Mouse (Mus musculus) CH12.LX (cell line): ENCODE results near the gene Mocs1. TPM values are rescaled to one million over a fixed set of nuclear protein-coding genes. Genes with fewer than 3 reads are reported as not detected.

Source experiments
- DNase-seq: peaks from one replicate; pipeline ENCODE4 v3.0.0-alpha.2; 2013; ENCODE audit errors: extremely low read depth
- H3K27ac ChIP-seq: 2 replicates; pipeline ENCODE4 v1.5.1; 2012; ENCODE audit warnings: low read depth, mild to moderate bottlenecking, control low read depth, moderate library complexity; ENCODE audit not compliant: insufficient read depth
- H3K27me3 ChIP-seq: replicated peaks from 2 replicates; pipeline ENCODE3; 2012; ENCODE audit warnings: inconsistent platforms
- H3K36me3 ChIP-seq, 2 experiments: replicated peaks in 1 of 2; 2 replicates each; pipeline versions ENCODE3 to v1.6.1; 2012; ENCODE audit warnings: inconsistent platforms in 1 of 2, low read length in 1 of 2, mild to moderate bottlenecking in 1 of 2, mixed read lengths in 1 of 2, moderate library complexity in 1 of 2; ENCODE audit not compliant: control insufficient read depth in 1 of 2, insufficient read depth in 1 of 2
- H3K4me1 ChIP-seq, 2 experiments: 2 replicates each; pipeline ENCODE4 v1.6.1; 2012; ENCODE audit warnings: inconsistent platforms in 1 of 2, moderate library complexity in 1 of 2; ENCODE audit not compliant: insufficient read depth in 2 of 2, control insufficient read depth in 1 of 2
- H3K4me2 ChIP-seq: 2 replicates; pipeline ENCODE4 v1.6.1; 2012; ENCODE audit warnings: low read depth, mild to moderate bottlenecking, control low read depth; ENCODE audit not compliant: poor library complexity, insufficient read depth, severe bottlenecking
- H3K4me3 ChIP-seq, 3 experiments: fragments of 150-350 bp in 1 of 3; sonication (generic) in 1 of 3; replicated peaks in 1 of 3; 2 replicates each; pipeline versions ENCODE3 to v1.5.1; 2011 to 2012; ENCODE audit warnings: low read depth in 2 of 3, low read length in 2 of 3, mild to moderate bottlenecking in 2 of 3, moderate library complexity in 2 of 3, control low read depth in 1 of 3, improper control_type of control experiment in 1 of 3, inconsistent platforms in 1 of 3, mixed read lengths in 1 of 3; ENCODE audit not compliant: poor library complexity in 1 of 3
- H3K79me2 ChIP-seq: replicated peaks from 2 replicates; pipeline ENCODE4 v1.6.1; 2012; ENCODE audit warnings: mild to moderate bottlenecking, moderate library complexity; ENCODE audit not compliant: control insufficient read depth, poor library complexity, insufficient read depth, severe bottlenecking; ENCODE audit errors: extremely low read depth
- H3K9ac ChIP-seq: 2 replicates; pipeline ENCODE4 v1.6.1; 2012; ENCODE audit warnings: low read depth, mild to moderate bottlenecking, control low read depth, moderate library complexity; ENCODE audit not compliant: insufficient read depth
- H3K9me3 ChIP-seq: replicated peaks from 2 replicates; pipeline ENCODE3; 2012; ENCODE audit warnings: low read length, inconsistent platforms, mixed read lengths
- CTCF ChIP-seq, 2 experiments: IDR thresholded peaks in 1 of 2; conservative IDR thresholded peaks in 1 of 2; 2 replicates each; pipeline ENCODE4 v1.5.1; 2011 to 2012; ENCODE audit warnings: low read depth in 2 of 2, low read length in 2 of 2, improper control_type of control experiment in 1 of 2, inconsistent platforms in 1 of 2, mild to moderate bottlenecking in 1 of 2, moderate library complexity in 1 of 2
- EP300 ChIP-seq: IDR thresholded peaks from 2 replicates; pipeline ENCODE4 v1.6.1; 2011; ENCODE audit warnings: low read length, improper control_type of control experiment
- HCFC1 ChIP-seq: IDR thresholded peaks from 2 replicates; pipeline ENCODE4 v1.6.1; 2012; ENCODE audit warnings: low read depth, mild to moderate bottlenecking, inconsistent platforms, low read length, improper control_type of control experiment
- KAT2A ChIP-seq: IDR thresholded peaks from 2 replicates; pipeline ENCODE4 v1.6.1; 2012; ENCODE audit warnings: low read length, improper control_type of control experiment, inconsistent platforms; ENCODE audit not compliant: insufficient replicate concordance
- MAX ChIP-seq: IDR thresholded peaks from 2 replicates; pipeline ENCODE4 v1.6.1; 2011; ENCODE audit warnings: low read length, improper control_type of control experiment
- MXI1 ChIP-seq: IDR thresholded peaks from 2 replicates; pipeline ENCODE4 v1.6.1; 2011; ENCODE audit warnings: mild to moderate bottlenecking, low read depth, low read length, improper control_type of control experiment
- MYC ChIP-seq: IDR thresholded peaks from 2 replicates; pipeline ENCODE4 v1.6.1; 2011; ENCODE audit warnings: low read depth, mild to moderate bottlenecking, improper control_type of control experiment, low read length
- NELFE ChIP-seq: IDR thresholded peaks from 2 replicates; pipeline ENCODE4 v1.6.1; 2011; ENCODE audit warnings: low read depth, low read length, improper control_type of control experiment
- NRF1 ChIP-seq: IDR thresholded peaks from 2 replicates; pipeline ENCODE4 v1.6.1; 2014; ENCODE audit warnings: low read depth, mild to moderate bottlenecking, inconsistent platforms, low read length, improper control_type of control experiment, moderate library complexity
- POLR2A ChIP-seq: IDR thresholded peaks from 2 replicates; pipeline ENCODE4 v1.6.1; 2011; ENCODE audit warnings: low read depth, mild to moderate bottlenecking, improper control_type of control experiment, low read length
- POLR2AphosphoS2 ChIP-seq: IDR thresholded peaks from 2 replicates; pipeline ENCODE4 v1.6.1; 2011; ENCODE audit warnings: low read depth, low read length, improper control_type of control experiment
- RAD21 ChIP-seq: IDR thresholded peaks from 2 replicates; pipeline ENCODE4 v1.6.1; 2011; ENCODE audit warnings: low read depth, mild to moderate bottlenecking, low read length, improper control_type of control experiment, moderate library complexity
- RCOR1 ChIP-seq: conservative IDR thresholded peaks from 2 replicates; pipeline ENCODE4 v1.6.1; 2012; ENCODE audit warnings: low read depth, mild to moderate bottlenecking, inconsistent platforms, low read length, improper control_type of control experiment
- SMC3 ChIP-seq: IDR thresholded peaks from 2 replicates; pipeline ENCODE4 v1.6.1; 2011; ENCODE audit warnings: low read depth, low read length, improper control_type of control experiment
- TBP ChIP-seq: conservative IDR thresholded peaks from 2 replicates; pipeline ENCODE4 v1.6.1; 2011; ENCODE audit warnings: low read depth, low read length, improper control_type of control experiment
- USF1 ChIP-seq: IDR thresholded peaks from 2 replicates; pipeline ENCODE4 v1.6.1; 2014; ENCODE audit warnings: low read depth, mild to moderate bottlenecking, inconsistent platforms, low read length, improper control_type of control experiment
- USF2 ChIP-seq: conservative IDR thresholded peaks from 2 replicates; pipeline ENCODE4 v1.6.1; 2011; ENCODE audit warnings: low read depth, low read length, improper control_type of control experiment
- ZC3H11A ChIP-seq: IDR thresholded peaks from 2 replicates; pipeline ENCODE4 v1.6.1; 2012; ENCODE audit warnings: low read depth, mild to moderate bottlenecking, inconsistent platforms, low read length, improper control_type of control experiment
- ZKSCAN1 ChIP-seq: IDR thresholded peaks from 2 replicates; pipeline ENCODE4 v1.6.1; 2012; ENCODE audit warnings: low read depth, inconsistent platforms, low read length, improper control_type of control experiment, borderline replicate concordance
- ZNF384 ChIP-seq: IDR thresholded peaks from 2 replicates; pipeline ENCODE4 v1.6.1; 2012; ENCODE audit warnings: low read depth, low read length, improper control_type of control experiment, inconsistent platforms
- dilution Hi-C: fragments of 300-500 bp; cut with MboI; formaldehyde crosslinking; loops from 2 replicates; pipeline ENCODE4 v1.14.3; 2020; ENCODE audit warnings: low sequenced_read_pairs; ENCODE audit not compliant: extremely low pct_unique_long_range_greater_than_20kb, extremely low pct_ligation_motif_present
- in situ Hi-C: fragments of 300-500 bp; cut with MboI; formaldehyde crosslinking; loops from 3 replicates; pipeline ENCODE4 v1.14.3; 2019; ENCODE audit warnings: low sequenced_read_pairs, low pct_ligation_motif_present, low pct_unique_long_range_greater_than_20kb, mixed read lengths
- polyA plus RNA-seq: library from polyadenylated mRNA; unstranded; fragments of >175 nt; gene quantifications from 2 replicates; pipeline ENCODE4 v1.2.1, GENCODE M21; 2012; ENCODE audit warnings: low read depth; ENCODE audit not compliant: insufficient read length
- total RNA-seq, 2 experiments: library from RNA; depleted of rRNA; stranded (reverse); fragments of 300-350 nt in 1 of 2; fragments of >200 nt in 1 of 2; gene quantifications; 2 replicates each; pipeline ENCODE4 v1.2.3; 2012 to 2014

The Mocs1 gene
- total and polyA plus RNA-seq, 3 experiments: 3.7 to 8.8 (median 7.3) TPM

DNA sequence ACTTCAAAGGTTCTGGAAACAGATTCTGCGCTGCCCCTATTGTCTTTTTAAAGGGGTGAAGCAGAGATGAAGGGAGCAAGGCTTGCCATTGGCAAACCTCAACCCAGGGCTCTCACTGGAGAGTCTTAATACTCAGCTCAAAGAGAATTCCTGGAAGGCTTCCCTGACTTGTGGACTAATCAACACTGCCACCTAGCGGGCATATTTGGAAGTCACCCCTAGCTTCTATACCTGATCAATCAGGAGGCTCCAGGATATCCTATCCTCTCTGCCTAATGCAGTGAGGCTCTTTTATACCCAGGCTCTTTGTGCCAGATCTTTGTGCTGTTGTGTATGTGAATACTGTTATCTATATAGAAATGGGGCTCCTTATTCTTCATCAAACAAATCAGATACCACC, 28.0 kb upstream of the Mocs1 start:
- no peaks in the 10 kb centered on the region for H3K4me1 ChIP-seq
- no peaks in the 10 kb centered on the region for H3K79me2 ChIP-seq
- peak; percentile 61 for DNase-seq
- H3K27ac ChIP-seq: no peak overlapping the region
- dilution Hi-C loops (no loop called here), in situ Hi-C loops (loop anchor here (25.0 kb wide), 1 partner anchor 938 kb away; the partner anchor contains the start of genes Tspo2 and Unc5cl)
- no peak overlapping the region for H3K9ac ChIP-seq
- TF ChIP-seq RAD21 (peak; percentile 80), USF1 (no peak), SMC3 (peak; percentile 65), CTCF (conservative IDR thresholded peaks at IDR 0.05 in 1 of 2, IDR thresholded peaks at IDR 0.05 in 1 of 2; ENCODE audit: low read depth in 2 of 2, low read length in 2 of 2) (peak; percentile 81 to 86)
- no peak overlapping the region for H3K4me2 ChIP-seq
- H3K27me3 ChIP-seq: peaks cover 1% of the 10 kb centered on the region
- H3K9me3 ChIP-seq: peaks cover 3% of the 10 kb centered on the region
- no peak overlapping the region for H3K4me3 ChIP-seq
- H3K36me3 ChIP-seq: no peaks in the 10 kb centered on the region

DNA sequence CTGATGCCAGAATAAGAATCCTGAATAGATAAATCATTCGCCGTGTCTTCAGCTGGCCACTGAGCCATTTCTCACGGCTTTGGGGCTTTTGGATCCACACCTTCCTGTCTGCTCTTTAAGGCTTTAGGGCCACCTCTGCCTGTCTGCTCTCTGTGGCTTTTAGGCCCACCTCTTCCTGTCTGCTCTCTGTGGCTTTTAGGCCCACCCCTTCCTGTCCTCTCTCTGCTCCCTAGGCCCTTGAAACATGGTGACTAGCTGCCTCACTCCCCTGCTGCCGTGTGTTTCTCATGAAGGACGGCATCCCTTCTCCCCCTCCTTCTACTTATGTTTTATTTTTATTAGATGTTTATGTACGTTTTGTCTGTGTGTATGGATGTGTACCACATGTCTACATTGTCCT, 25.0 kb upstream of the Mocs1 start:
- in situ Hi-C loops: loop anchor here (25.0 kb wide), 1 partner anchor 941 kb away; the partner anchor contains the start of genes Tspo2 and Unc5cl
- Histone ChIP-seq H3K4me1 (no peaks in the 10 kb centered on the region; a peak in 1 of 4 replicates), H3K79me2 (no peaks in the 10 kb centered on the region), H3K4me3 (no peak overlapping the region), H3K36me3 (no peaks in the 10 kb centered on the region), H3K9me3 (peaks cover 5% of the 10 kb centered on the region), H3K27me3 (peaks cover under 1% of the 10 kb centered on the region), H3K4me2 (no peak overlapping the region), H3K9ac (no peak overlapping the region), H3K27ac (no peak overlapping the region)
- dilution Hi-C loops: no loop called here
- TF ChIP-seq ZNF384 (no peak), ZKSCAN1 (no peak), USF2 (no peak), MAX (no peak), RCOR1 (no peak), HCFC1 (no peak), MXI1 (no peak), ZC3H11A (no peak), SMC3 (no peak), USF1 (no peak), MYC (no peak)
- DNase-seq: peak; percentile 12

GRCm38 (mm10) chr17:49405927-49406326, 22.2 kb upstream of the Mocs1 start:
- in situ Hi-C loops (loop anchor here (25.0 kb wide), 1 partner anchor 944 kb away; the partner anchor contains the start of genes Tspo2 and Unc5cl), dilution Hi-C loops (no loop called here)
- no peaks in the 10 kb centered on the region for H3K79me2 ChIP-seq
- peaks cover 7% of the 10 kb centered on the region for H3K27me3 ChIP-seq
- H3K4me2 ChIP-seq: no peak overlapping the region; the same call in 1 of the 2 replicates
- H3K36me3 ChIP-seq: no peaks in the 10 kb centered on the region
- H3K4me1 ChIP-seq: peaks cover 0 to 2% of the 10 kb centered on the region in 2 experiments; a peak in 1 of 4 replicates
- DNase-seq: peak; percentile 20
- H3K27ac ChIP-seq: no peak overlapping the region
- H3K9me3 ChIP-seq: peaks cover 5% of the 10 kb centered on the region
- TF ChIP-seq ZC3H11A: no peak
- TF ChIP-seq TBP: no peak
- no peak for TF ChIP-seq NRF1
- TF ChIP-seq POLR2A: no peak
- TF ChIP-seq EP300: no peak
- TF ChIP-seq POLR2AphosphoS2: no peak
- no peak for TF ChIP-seq NELFE
- TF ChIP-seq USF2: no peak
- TF ChIP-seq KAT2A: no peak
- no peak for TF ChIP-seq CTCF (conservative IDR thresholded peaks at IDR 0.05 in 1 of 2, IDR thresholded peaks at IDR 0.05 in 1 of 2; ENCODE audit: low read depth in 2 of 2, low read length in 2 of 2)
- no peak for TF ChIP-seq HCFC1
- H3K9ac ChIP-seq: no peak overlapping the region
- H3K4me3 ChIP-seq: no peak overlapping the region
